Mouse (Mus musculus): Measurements from ENCODE around the gene Sh3bp4.

Gene Sh3bp4

DNA sequence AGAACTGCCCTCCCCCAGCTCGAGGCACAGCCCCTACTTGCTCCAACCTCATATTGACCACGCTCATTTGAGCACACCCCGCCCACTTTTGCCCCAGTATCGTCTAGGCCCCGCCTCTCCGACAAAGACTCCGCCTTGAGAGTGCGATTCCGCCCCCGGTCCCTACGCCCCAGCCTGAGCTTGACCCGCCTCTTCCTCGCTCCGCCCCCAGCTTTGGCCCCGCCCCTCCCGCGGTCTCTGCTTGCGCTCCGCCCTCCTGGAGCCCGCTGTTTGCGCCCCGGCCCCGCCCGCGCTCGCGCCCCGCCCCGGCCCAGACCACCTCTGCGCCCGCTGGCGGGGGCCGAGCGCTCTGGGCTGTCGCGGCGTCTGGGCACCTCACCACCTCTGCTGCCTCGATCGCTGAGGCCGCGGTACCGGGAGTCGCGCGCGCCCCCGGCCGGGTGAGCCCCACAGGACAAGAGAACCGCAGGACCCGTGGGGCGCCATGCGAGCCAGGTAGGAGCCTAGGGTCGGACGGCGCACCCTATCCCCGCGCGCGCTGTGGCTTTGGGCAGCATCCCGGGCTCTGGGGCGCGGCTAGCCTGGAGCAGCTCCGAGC, at the start of gene Sh3bp4:
Sh3bp4 (plus strand) TSS at position 313 of the 598 bp plus-strand sequence.
- peak; percentile 94 for DNase-seq (ENCODE audit: low spot score in 2 of 2)

- no peak for DNase-seq (ENCODE audit: low spot score in 2 of 2)
Observed at GRCm38 (mm10) chr1:89022997-89023396, 47.2 kb upstream of the Sh3bp4 start.

DNA sequence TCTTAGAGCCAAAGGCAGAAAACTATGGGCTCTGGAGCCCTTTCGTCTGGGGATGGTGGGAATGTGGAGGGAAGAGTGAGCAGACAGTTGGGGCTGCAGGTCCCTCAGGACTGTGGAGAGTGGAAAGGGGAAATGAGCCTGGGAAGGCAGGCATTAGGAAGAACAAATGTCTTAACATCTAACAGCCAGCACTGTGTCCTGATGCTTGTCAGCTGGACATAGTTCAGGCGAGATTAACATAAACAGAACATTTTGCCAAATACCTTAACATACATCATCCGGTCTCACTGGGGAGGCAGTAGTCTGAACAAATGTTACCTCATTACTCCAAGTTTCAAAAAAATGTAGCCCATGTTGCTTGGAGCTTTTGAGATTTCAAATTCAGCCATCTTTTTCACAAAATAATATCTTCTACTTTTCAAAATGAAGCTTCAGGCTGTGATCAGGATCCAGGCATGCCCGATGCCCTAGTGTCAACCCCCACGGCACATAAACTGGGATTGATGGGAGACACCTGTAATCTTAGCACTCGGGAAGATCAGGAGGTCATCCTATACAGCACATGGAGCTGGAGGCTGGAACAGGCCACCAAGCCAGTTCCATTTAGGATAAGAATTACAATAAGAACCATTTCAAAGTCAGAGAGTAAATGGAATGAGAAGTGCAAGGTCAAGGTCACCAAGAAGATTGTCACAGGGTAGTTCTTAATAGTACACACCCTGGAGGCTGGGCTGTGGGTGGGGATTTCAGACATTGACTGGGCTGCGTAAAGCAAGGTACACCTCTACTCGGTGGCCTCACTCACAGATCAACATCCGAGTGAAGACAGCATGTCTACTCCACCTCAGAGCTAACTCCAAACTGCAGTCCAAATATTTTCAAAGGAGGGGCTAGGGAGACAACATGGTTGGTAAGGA, 45.3 kb upstream of the Sh3bp4 start:
- no peak for DNase-seq (ENCODE audit: low spot score in 2 of 2)

DNA sequence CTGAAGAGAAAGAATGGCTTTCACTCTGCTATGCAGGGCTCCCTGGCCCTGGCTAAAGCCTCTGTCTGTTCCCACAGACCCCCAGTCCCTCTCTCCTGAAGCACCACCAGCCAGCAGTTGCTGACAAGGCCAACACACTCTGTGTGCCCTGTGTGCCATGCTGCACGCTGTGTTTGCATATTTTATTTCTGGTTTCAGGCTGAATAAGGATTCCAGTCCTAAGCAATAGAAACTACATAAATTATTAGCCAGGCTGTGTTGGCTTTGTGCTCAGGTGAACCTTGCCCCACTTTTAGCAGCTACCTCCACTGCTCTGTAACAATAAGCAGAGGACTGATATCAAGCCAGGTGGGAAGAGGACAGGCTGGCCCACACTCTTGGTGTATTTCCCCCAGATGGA, 44.2 kb upstream of the Sh3bp4 start:
- no peak for DNase-seq (ENCODE audit: low spot score in 2 of 2)

- DNase-seq (ENCODE audit: low spot score in 2 of 2): no peak
Observed at GRCm38 (mm10) chr1:89029136-89029927, 40.9 kb upstream of the Sh3bp4 start.

DNA sequence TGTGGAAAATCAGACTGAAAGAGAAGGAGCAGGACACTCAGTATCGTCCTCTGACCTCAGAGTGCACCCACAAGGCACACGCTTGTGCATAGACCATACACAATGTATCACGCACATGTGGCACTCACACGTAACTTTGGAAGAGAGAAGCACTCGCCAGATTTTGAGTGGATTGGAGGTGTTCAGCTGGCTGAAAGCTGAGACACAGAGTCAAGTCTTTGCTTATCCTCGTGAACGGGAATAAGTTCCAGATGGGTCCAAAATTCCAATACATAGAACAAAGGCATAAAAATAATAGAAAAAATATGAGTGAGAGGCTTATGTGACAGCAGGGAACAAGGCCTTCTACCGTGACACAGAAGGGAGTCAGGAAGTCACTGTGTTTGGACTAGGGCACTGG, 36.6 kb upstream of the Sh3bp4 start:
- DNase-seq (ENCODE audit: low spot score in 2 of 2): no peak

DNA sequence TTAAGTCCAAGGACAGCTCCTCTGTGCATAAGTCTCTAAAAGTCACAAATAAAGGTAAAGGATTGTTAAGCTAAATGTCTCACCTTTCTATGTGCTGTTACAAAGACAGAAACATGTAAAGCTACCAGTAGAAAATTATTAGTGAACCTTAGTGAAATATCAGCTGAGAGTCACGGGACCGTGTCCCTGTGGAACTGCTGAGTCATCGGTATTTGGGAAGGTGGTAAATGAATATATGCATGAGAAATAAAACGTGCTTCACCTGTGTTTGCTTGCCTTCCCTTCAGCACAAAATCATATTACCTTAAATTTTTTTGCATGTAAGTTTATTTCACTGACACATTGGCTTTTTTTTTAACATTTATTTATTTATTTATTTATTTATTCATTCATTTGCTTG, 36.2 kb upstream of the Sh3bp4 start:
- DNase-seq (ENCODE audit: low spot score in 2 of 2): no peak

GRCm38 (mm10) chr1:89035115-89035514, 35.1 kb upstream of the Sh3bp4 start:
- DNase-seq (ENCODE audit: low spot score in 2 of 2): peak in 1 of 2 experiments; percentile 18

DNA sequence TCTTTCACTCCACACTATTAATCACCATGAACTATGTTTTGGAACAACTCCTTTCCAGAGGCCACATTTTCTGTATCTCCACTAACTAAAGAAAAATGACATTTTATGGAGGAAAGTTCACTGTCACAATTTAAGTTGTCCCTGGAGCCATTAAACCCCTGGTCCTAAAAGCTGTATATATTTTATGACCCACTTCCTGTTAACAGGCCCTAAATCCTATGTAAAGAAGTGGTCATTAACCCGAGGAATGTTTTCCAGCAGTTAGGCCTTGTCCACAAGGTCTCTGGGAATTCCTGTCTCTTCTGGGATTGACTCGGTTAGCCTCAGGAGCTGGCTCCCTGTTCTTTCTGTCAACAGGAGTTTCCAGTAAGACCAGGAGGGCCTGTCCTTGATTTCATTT, 30.4 kb upstream of the Sh3bp4 start:
- no peak for DNase-seq (ENCODE audit: low spot score in 2 of 2)

GRCm38 (mm10) chr1:89041290-89041689, 28.9 kb upstream of the Sh3bp4 start:
- no peak for DNase-seq (ENCODE audit: low spot score in 2 of 2)

GRCm38 (mm10) chr1:89042081-89042480, 28.1 kb upstream of the Sh3bp4 start:
- no peak for DNase-seq (ENCODE audit: low spot score in 2 of 2)

- no peak for DNase-seq (ENCODE audit: low spot score in 2 of 2)
Observed at GRCm38 (mm10) chr1:89042956-89043355, 27.3 kb upstream of the Sh3bp4 start.

DNA sequence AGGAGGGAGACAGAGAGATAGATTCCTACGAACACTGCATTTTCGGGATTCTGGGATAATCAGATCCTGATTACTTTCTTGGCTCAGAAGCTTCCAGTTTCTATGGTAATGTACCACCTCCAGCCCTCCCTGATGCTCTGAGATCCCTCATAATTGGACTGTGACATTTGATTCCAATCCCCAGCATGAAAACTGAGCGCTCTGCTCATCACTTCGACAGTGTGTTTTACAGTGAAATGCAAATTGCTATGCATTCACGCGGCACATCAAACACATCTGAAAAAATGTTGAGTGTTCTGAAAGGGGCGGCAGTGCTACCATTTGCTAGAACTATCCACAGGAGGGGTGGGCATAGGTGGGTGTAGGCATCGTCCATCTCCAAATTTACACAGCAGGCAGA, 24.8 kb upstream of the Sh3bp4 start:
- no peak for DNase-seq (ENCODE audit: low spot score in 2 of 2)

- no peak for DNase-seq (ENCODE audit: low spot score in 2 of 2)
Observed at GRCm38 (mm10) chr1:89049506-89049905, 20.7 kb upstream of the Sh3bp4 start.

DNA sequence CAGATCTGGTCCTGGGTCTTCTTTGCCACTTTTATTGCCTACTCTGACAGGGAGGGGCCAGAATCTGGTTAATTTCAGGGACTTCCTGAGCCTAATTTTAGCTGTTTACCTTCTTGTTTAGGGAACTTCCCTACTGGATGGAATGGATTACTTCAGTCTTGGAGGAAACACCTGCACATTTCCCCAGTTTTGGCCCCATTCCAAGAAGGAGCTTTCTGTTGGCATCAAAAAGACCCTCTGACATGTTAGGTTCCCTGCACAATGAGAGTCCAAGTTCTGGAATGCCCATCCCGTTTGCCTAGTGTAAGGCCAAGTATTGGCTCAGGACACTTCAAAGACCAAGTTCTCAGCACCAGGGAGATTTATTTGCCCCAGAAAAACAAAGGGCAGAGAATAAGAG, 14.0 kb upstream of the Sh3bp4 start:
- DNase-seq (ENCODE audit: low spot score in 2 of 2): no peak

- DNase-seq (ENCODE audit: low spot score in 2 of 2): no peak
Observed at GRCm38 (mm10) chr1:89057430-89057829, 12.8 kb upstream of the Sh3bp4 start.

DNA sequence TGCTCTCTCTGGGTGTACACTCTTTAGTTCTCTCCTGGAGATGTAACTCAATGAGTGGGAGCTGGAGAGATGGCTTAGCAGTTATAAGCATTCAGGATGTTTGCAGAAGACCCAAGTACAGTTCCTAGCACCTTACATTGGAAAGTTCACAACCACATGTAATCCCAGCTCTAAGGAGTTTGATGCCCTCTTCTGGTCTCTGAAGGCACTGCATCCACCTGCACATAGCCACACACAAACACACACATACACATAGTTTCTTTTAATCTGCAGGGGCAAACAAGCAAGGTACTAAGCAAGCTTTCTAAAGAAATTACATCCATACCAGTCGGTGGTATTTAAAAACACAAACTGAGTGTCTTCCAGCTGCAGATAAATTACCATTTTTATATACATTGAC, 12.2 kb upstream of the Sh3bp4 start:
- no peak for DNase-seq (ENCODE audit: low spot score in 2 of 2)

DNA sequence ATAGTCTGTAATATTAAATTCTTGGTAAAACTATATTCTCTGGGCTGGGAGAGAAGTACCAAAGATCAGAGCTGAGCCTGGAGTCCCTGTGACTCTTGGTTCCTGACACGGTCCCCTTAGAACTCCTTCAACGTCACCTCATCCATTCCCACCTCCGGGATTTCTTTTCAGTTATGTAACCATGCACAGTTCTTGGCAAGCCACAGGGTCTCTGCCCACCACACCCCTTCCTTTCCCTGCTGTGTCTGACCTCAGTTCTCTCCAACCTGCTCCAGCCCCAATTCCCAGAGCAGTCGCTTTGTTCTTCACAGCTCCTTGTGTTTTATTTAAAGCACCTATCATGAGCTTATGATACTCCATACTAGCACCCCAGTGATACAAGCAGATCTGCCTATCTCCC, 7.2 kb upstream of the Sh3bp4 start:
- DNase-seq (ENCODE audit: low spot score in 2 of 2): no peak

GRCm38 (mm10) chr1:89063800-89064199, 6.4 kb upstream of the Sh3bp4 start:
- DNase-seq (ENCODE audit: low spot score in 2 of 2): no peak

DNA sequence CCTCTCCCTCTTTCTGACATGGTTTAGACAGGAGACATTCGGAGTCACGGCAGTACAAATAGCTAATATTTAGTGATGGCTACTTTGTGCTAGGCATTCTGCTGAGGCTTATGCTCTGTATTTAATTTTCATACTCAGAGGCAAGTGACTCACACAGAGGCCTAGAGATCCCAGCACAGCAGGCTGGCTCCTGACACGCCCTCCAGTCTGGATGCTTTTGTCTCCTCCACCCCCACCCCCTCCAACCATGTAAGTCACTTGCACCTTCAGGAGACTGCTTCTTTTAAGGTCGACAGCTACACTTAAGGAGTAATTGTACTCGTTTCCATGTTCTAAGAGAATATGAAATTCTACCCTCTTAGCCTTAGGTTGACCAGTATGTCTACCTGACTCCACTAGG, 1.4 kb upstream of the Sh3bp4 start:
- DNase-seq (ENCODE audit: low spot score in 2 of 2): no peak

GRCm38 (mm10) chr1:89069479-89070102, 624 bp upstream of the Sh3bp4 start:
- DNase-seq (ENCODE audit: low spot score in 2 of 2): no peak

- DNase-seq (ENCODE audit: low spot score in 2 of 2): no peak
Observed at GRCm38 (mm10) chr1:89070871-89071361, 701 bp downstream of the Sh3bp4 start.

Data from frontal cortex, postnatal 14 days (tissue).